Mouse (Mus musculus) kidney, postnatal 0 days (tissue): ENCODE results near the gene Pwp1. TPM values are rescaled to one million over a fixed set of nuclear protein-coding genes. Genes with fewer than 3 reads are reported as not detected.

ENCODE experiments used
- ATAC-seq: fragments of 200-750 bp; cut with Nextera tagmentation; replicated peaks from 2 replicates; pipeline ENCODE4 v1.8.0; 2017; ENCODE audit warnings: low read depth, moderate number of reproducible peaks, moderate TSS enrichment, moderate library complexity; ENCODE audit not compliant: low FRiP score
- DNase-seq: peaks from one replicate; pipeline ENCODE4 v3.0.0-alpha.2; 2016; ENCODE audit warnings: low spot score
- H3K27ac ChIP-seq: fragments of 300-500 bp; sonication (generic); 2 replicates; pipeline ENCODE4 v1.5.1; 2014; ENCODE audit warnings: mild to moderate bottlenecking
- H3K27me3 ChIP-seq: fragments of 300-500 bp; sonication (generic); 2 replicates; pipeline ENCODE4 v1.6.1; 2014; ENCODE audit warnings: low read length, mixed read lengths; ENCODE audit not compliant: insufficient read depth
- H3K36me3 ChIP-seq: fragments of 300-500 bp; sonication (generic); 2 replicates; pipeline ENCODE4 v1.6.1; 2014; ENCODE audit warnings: low read length, mixed read lengths; ENCODE audit not compliant: insufficient read depth
- H3K4me1 ChIP-seq: fragments of 300-500 bp; sonication (generic); replicated peaks from 2 replicates; pipeline ENCODE4 v1.6.1; 2014; ENCODE audit warnings: antibody characterized with exemption, low read length, mixed read lengths; ENCODE audit not compliant: insufficient read depth
- H3K4me2 ChIP-seq: fragments of 300-500 bp; sonication (generic); 2 replicates; pipeline ENCODE4 v1.6.1; 2014; ENCODE audit warnings: mild to moderate bottlenecking, low read length, moderate library complexity, mixed read lengths
- H3K4me3 ChIP-seq: fragments of 300-500 bp; sonication (generic); replicated peaks from 2 replicates; pipeline ENCODE4 v1.5.1; 2014; ENCODE audit warnings: low read depth, low read length
- H3K9ac ChIP-seq: fragments of 300-500 bp; sonication (generic); 2 replicates; pipeline ENCODE4 v1.6.1; 2014; ENCODE audit warnings: low read depth, low read length
- H3K9me3 ChIP-seq: fragments of 300-500 bp; sonication (generic); replicated peaks from 2 replicates; pipeline ENCODE4 v1.6.1; 2016; ENCODE audit warnings: low read length, inconsistent platforms, mixed read lengths
- CTCF ChIP-seq: IDR thresholded peaks from 2 replicates; pipeline ENCODE4 v1.5.1; 2016; ENCODE audit warnings: antibody characterized with exemption, low read depth, mild to moderate bottlenecking, moderate library complexity
- WGBS: fragments of 180-500 bp; shearing (Covaris S2); extraction: QIAGEN DNeasy Blood & Tissue Kit; methylation state at CpG from one replicate; pipeline ENCODE4 v1.1.7; 2014; 5-methylcytosine and 5-hydroxymethylcytosine counted together
- polyA plus RNA-seq: library from polyadenylated mRNA; unstranded; fragments of >200 nt; fragmentation: Nextera tagmentation; extraction: Ambion mirVana; gene quantifications from 2 replicates; pipeline ENCODE4 v1.2.1, GENCODE M21; 2015

The Pwp1 gene
- polyA plus RNA-seq, 1 experiment from 2014 or later: 55.6 TPM

DNA sequence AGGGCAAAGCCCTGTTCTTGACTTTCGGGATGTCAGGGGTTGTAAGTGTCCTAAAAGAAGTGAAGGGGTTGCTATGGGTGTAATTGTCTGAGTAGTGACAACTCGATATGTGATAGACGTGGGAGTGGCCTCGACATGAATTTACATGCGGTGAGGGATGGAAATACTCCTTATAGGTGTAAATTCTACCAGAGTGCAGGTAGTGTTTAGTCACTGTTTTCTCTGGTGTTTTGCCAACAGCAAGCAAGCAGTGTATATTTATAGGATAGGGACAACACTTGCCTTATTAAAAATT lies 43.1 kb downstream of the Pwp1 start:
- Histone ChIP-seq H3K36me3 (peaks cover 15% of the 10 kb centered on the region; the same call in 1 of the 2 replicates), H3K9ac (peak overlapping the region; percentile 84), H3K27ac (no peak overlapping the region), H3K4me2 (peak overlapping the region; percentile 81), H3K4me3 (peak overlapping the region; percentile 96), H3K27me3 (no peaks in the 10 kb centered on the region), H3K4me1 (no peaks in the 10 kb centered on the region), H3K9me3 (no peaks in the 10 kb centered on the region)
- TF ChIP-seq CTCF: no peak
- DNase-seq (no peak), ATAC-seq (0 out of 2 replicates have a peak, but pooled peaks have one; percentile 3)
- 3% methylated on average over 5 of the region's 5 CpGs for WGBS

- no peak for TF ChIP-seq CTCF
- Histone ChIP-seq H3K4me3 (no peak overlapping the region), H3K36me3 (peaks cover 15% of the 10 kb centered on the region; the same call in 1 of the 2 replicates), H3K4me1 (no peaks in the 10 kb centered on the region), H3K4me2 (no peak overlapping the region), H3K27ac (no peak overlapping the region), H3K9ac (no peak overlapping the region), H3K27me3 (no peaks in the 10 kb centered on the region), H3K9me3 (no peaks in the 10 kb centered on the region)
- DNase-seq (no peak), ATAC-seq (no peak)
- WGBS: 90% methylated on average over 13 of the region's 13 CpGs
These were observed 44.7 kb downstream of the Pwp1 start for GRCm38 (mm10) chr10:85873861-85874544.

DNA sequence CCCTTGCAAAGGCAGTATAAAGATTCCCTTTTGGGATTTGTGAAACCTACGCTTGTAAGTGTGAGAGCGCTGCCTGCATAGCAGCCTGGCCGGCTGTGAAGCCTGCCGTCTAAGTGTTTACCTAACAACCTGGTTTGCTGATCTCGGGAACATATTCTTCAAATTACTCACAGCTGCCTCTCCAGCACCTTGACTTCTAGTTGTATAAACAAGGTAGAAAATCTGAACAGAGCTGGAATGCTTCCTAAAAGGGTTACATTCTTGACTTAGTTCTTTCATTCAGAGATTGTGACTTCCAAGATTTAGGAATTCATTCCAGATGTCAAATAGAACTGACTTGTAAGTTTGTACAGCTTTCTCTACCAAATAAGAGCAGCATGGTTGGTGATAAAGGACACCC lies 46.5 kb downstream of the Pwp1 start:
- H3K27ac ChIP-seq: no peak overlapping the region
- DNase-seq: no peak
- H3K4me2 ChIP-seq: no peak overlapping the region
- no peaks in the 10 kb centered on the region for H3K4me1 ChIP-seq
- no peaks in the 10 kb centered on the region for H3K9me3 ChIP-seq
- H3K9ac ChIP-seq: no peak overlapping the region
- H3K4me3 ChIP-seq: no peak overlapping the region
- no peak for ATAC-seq
- 87% methylated on average over 5 of the region's 5 CpGs for WGBS
- H3K36me3 ChIP-seq: peaks cover 24% of the 10 kb centered on the region; the same call in 1 of the 2 replicates
- no peaks in the 10 kb centered on the region for H3K27me3 ChIP-seq
- TF ChIP-seq CTCF: no peak

- Histone ChIP-seq H3K36me3 (peaks cover 53% of the 10 kb centered on the region; the same call in 1 of the 2 replicates), H3K9ac (no peak overlapping the region), H3K27me3 (no peaks in the 10 kb centered on the region), H3K4me2 (no peak overlapping the region), H3K27ac (no peak overlapping the region), H3K9me3 (no peaks in the 10 kb centered on the region), H3K4me3 (no peak overlapping the region), H3K4me1 (no peaks in the 10 kb centered on the region)
- ATAC-seq: peak; percentile 13; the same call in 1 of the 2 replicates
- TF ChIP-seq CTCF: no peak
- no peak for DNase-seq
- 78% methylated on average over 8 of the region's 8 CpGs for WGBS
These were observed 50.7 kb downstream of the Pwp1 start for GRCm38 (mm10) chr10:85879886-85880486.

GRCm38 (mm10) chr10:85916498-85917309 lies 87.4 kb downstream of the Pwp1 start, which contains the start of gene Prdm4:
Gene Prdm4, minus strand, starts transcription at chr10:85917142.
- Histone ChIP-seq H3K9ac (peak within 1 kb of the TSS; percentile 92), H3K27ac (peak within 1 kb of the TSS; percentile 84), H3K36me3 (peaks cover 17% of the 10 kb centered on the region), H3K4me2 (peak within 1 kb of the TSS; percentile 91), H3K9me3 (no peaks in the 10 kb centered on the region), H3K4me1 (0 out of 2 replicates have a peak, but pooled peaks cover 6% of the 10 kb centered on the region), H3K4me3 (peak within 1 kb of the TSS; percentile 88), H3K27me3 (no peaks in the 10 kb centered on the region)
- TF ChIP-seq CTCF: peak; percentile 66
- peak; percentile 99 for DNase-seq
- peak; percentile 99 for ATAC-seq
- WGBS: under 1% methylated on average over 86 of the region's 90 CpGs
